Mouse (Mus musculus): ENCODE results near the gene Klhl13. TPM values are rescaled to one million over a fixed set of nuclear protein-coding genes. Genes with fewer than 3 reads are reported as not detected.

Klhl13 gene
- polyA plus RNA-seq (2011; ENCODE audit: insufficient read length, low read depth, missing spikeins): 19.8 and 21.3 TPM in 2 replicates

DNA sequence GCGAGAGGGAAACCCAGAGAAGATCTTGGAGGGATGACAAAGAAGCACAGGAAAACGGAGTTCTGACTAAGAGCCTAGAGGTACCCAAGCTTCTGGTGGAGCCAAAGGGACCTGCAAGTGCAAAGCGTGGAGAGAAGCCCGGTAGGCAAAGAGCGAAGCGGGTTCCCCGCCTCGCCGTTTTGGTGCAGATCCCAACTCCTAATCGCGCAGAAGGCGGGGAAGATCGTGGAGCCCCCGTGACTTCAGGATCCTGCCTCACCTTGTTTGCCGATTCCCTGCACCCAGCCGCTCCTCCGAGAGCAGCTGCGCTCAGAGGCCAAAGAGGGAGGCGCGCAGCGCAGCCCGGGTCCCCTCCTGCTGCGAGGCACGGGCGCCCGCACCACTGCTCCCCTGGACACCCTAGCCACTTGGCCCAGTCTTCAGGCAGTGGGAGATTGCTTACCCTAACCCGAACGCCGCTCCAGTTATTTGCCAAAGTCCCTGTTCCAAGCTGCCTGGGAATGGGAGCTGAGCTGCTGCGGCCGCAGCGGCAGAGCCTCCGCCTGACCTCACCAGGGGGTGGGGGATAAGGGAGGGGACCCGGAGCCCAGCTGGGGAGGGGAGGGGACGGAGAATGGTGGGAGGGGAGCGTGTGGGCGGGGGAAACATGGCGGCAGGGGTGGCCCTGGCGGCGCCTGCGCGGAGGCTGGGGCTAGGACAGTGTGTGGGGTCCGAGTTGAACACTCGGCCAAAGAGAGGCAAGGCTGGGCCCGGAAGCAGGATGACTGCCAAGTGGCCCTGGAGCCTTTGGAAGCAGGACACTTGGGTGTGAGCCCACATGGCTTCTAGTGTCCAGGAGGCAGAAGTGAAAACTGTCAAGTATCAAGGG is at the start of gene Klhl13:
Klhl13 (minus strand) TSS at position 569 of the 868 bp plus-strand sequence.
- H3K4me1 ChIP-seq (ENCODE audit: control insufficient read depth, insufficient read depth, low read length): no peaks in the 10 kb centered on the region
- no peak within 1 kb of the TSS; the same call in 1 of the 2 replicates for H3K27ac ChIP-seq (ENCODE audit: insufficient read depth, low read length)
- TF ChIP-seq CTCF (IDR thresholded peaks at IDR 0.05; ENCODE audit: borderline replicate concordance, insufficient read depth, low read length) (no peak), POLR2A (IDR thresholded peaks at IDR 0.05; ENCODE audit: low read depth, low read length) (peak; percentile 38; the same call in 1 of the 2 replicates)
- peak within 1 kb of the TSS; percentile 94 for H3K4me3 ChIP-seq (ENCODE audit: insufficient read depth, low read length)

DNA sequence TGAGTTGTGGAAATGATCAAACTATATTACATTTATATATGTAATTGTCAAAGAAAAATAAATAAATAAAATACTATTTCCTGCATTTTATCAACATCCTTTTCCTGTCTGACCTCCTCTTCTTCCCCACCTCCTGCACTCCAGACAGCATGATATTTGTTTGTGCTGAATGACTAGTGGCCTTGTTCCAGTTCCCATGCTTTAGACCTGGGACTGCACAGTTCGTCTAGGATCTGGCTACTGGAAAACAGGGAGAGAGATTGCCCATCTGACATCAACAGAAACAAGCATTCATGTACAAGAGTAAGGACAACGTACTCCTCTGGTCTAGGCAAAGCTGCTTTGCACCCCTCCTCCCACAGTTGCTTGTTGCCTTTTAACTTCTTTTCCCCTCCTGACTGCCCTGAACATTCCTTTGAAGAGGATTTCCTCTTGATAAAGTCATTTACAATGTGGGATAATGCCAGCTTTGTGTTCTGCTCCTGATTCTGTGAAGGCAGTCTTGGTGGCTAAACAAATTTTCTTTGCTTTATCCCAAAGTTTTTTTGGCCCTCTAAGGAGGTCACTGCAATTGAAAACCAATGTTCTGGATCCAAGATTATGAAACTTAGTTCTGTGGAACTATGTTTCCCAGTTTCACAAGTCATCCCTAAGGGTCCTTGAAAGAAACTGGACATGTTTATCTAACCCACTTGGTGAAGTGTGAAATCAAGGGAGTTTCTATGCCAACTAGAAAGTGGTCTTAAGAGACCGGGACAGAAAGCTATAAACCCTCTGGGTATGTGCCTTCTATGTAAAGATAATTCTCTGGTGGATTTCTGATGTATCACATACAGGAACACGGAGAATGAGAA is 44.6 kb upstream of the Klhl13 start:
- Histone ChIP-seq H3K4me3 (ENCODE audit: insufficient read depth, low read length) (no peak overlapping the region), H3K27ac (ENCODE audit: insufficient read depth, low read length) (no peak overlapping the region), H3K4me1 (ENCODE audit: control insufficient read depth, insufficient read depth, low read length) (no peaks in the 10 kb centered on the region)
- TF ChIP-seq CTCF (IDR thresholded peaks at IDR 0.05; ENCODE audit: borderline replicate concordance, insufficient read depth, low read length): no peak
- no peak for TF ChIP-seq POLR2A (IDR thresholded peaks at IDR 0.05; ENCODE audit: low read depth, low read length)

DNA sequence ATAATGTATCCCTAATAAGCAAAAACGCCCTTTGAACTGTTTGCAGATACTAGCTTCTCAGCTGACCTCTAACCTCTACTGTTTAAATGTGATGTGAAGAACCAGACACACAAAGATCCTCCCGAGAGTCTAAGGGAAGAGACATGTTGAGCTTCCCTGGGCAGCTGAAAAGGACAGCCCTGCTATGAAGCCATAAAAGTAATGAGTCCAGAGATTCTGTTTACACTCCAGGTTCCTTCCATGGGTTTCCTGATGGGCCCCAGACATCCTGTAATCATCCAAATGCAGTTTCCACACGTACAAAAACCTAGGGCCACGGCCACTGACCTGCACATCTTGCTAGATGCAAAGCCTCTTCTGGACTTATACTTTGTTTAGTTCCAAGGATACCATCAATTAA is 23.8 kb upstream of the Klhl13 start:
- TF ChIP-seq POLR2A (IDR thresholded peaks at IDR 0.05; ENCODE audit: low read depth, low read length) (no peak), CTCF (IDR thresholded peaks at IDR 0.05; ENCODE audit: borderline replicate concordance, insufficient read depth, low read length) (no peak)
- Histone ChIP-seq H3K27ac (ENCODE audit: insufficient read depth, low read length) (no peak overlapping the region), H3K4me1 (ENCODE audit: control insufficient read depth, insufficient read depth, low read length) (no peaks in the 10 kb centered on the region), H3K4me3 (ENCODE audit: insufficient read depth, low read length) (no peak overlapping the region)

DNA sequence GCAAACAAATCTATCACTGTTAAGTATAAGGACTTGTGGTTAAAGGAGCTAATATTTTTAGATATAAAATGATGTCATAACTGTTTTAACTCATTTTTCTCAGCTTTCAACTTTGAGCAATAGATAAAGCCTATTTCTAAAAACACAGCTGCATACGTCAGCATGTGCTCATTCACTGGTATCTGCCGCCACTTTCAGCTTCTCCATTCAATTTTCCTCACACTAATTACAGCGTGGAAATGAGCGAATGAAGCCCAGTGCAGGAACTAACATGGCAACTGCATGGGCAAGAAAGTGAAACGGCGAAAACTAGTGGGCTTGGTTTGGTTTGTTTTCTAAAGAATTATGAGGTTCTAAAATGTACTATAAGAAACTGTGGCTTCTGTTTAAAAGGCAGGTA is 1.4 kb downstream of the Klhl13 start:
- no peak overlapping the region for H3K27ac ChIP-seq (ENCODE audit: insufficient read depth, low read length)
- TF ChIP-seq CTCF (IDR thresholded peaks at IDR 0.05; ENCODE audit: borderline replicate concordance, insufficient read depth, low read length) (no peak), POLR2A (IDR thresholded peaks at IDR 0.05; ENCODE audit: low read depth, low read length) (no peak)
- no peaks in the 10 kb centered on the region for H3K4me1 ChIP-seq (ENCODE audit: control insufficient read depth, insufficient read depth, low read length)
- peak overlapping the region; percentile 21; the same call in 1 of the 2 replicates for H3K4me3 ChIP-seq (ENCODE audit: insufficient read depth, low read length)

DNA sequence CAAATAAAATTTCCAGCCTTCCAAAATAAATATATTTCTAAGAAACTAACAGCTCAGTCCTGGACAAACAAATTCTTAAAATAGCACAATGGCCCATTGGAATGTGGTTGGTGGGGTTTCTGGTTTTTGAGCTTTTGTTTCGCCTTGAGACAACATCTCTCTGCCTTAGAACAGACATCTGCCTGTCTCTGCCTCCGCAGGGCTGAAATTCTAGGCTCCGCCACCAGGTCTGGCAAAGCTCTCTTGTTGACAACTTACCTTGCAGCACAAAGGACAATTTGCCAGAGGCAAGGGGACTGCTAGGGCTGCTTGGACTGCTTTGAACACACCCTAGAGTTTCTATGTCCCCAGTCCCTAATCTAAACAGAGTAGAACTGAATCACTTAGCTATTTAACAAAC is 4.4 kb downstream of the Klhl13 start:
- no peak overlapping the region for H3K27ac ChIP-seq (ENCODE audit: insufficient read depth, low read length)
- no peak for TF ChIP-seq CTCF (IDR thresholded peaks at IDR 0.05; ENCODE audit: borderline replicate concordance, insufficient read depth, low read length)
- no peak for TF ChIP-seq POLR2A (IDR thresholded peaks at IDR 0.05; ENCODE audit: low read depth, low read length)
- no peak overlapping the region for H3K4me3 ChIP-seq (ENCODE audit: insufficient read depth, low read length)
- H3K4me1 ChIP-seq (ENCODE audit: control insufficient read depth, insufficient read depth, low read length): no peaks in the 10 kb centered on the region

DNA sequence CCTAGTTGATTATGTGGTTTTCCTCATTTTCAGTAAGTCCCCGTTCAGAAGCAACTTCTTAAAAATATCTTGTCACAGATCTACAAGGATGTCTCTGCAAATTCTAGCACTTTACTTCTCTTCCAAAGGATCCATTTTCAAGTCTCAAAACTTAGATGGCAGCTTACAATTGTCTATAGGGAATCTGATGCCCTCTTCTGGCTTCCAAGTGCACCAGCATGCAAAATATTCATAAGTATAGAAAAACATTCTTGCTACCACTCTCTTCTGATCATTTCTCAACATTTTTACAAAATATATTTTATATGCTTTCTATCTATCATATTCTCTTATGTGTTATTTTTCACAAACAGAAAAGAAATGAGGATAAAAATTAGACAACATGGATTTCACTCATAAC is 14.8 kb downstream of the Klhl13 start:
- TF ChIP-seq POLR2A (IDR thresholded peaks at IDR 0.05; ENCODE audit: low read depth, low read length) (no peak), CTCF (IDR thresholded peaks at IDR 0.05; ENCODE audit: borderline replicate concordance, insufficient read depth, low read length) (no peak)
- Histone ChIP-seq H3K4me3 (ENCODE audit: insufficient read depth, low read length) (no peak overlapping the region), H3K4me1 (ENCODE audit: control insufficient read depth, insufficient read depth, low read length) (no peaks in the 10 kb centered on the region), H3K27ac (ENCODE audit: insufficient read depth, low read length) (no peak overlapping the region)

DNA sequence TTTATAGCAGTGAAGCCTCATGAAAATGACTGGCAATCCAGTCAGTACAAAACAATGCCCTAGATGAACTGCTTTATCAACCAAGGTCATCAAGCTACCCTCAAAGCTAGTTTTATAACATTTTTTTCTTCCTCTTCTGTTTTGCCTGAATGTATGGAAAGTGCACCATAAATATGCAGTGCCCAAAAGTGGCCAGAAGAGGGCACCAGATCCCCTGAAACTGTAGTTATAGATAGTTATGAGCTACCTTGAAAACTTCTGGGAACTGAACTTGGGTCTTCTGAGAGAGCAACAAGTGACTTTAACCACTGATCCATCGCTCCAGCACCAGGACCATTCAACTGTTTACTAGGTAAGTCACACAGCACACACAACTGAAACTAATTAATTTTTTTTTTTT is 36.8 kb downstream of the Klhl13 start:
- H3K4me1 ChIP-seq (ENCODE audit: control insufficient read depth, insufficient read depth, low read length): no peaks in the 10 kb centered on the region
- H3K4me3 ChIP-seq (ENCODE audit: insufficient read depth, low read length): no peak overlapping the region
- TF ChIP-seq POLR2A (IDR thresholded peaks at IDR 0.05; ENCODE audit: low read depth, low read length) (no peak), CTCF (IDR thresholded peaks at IDR 0.05; ENCODE audit: borderline replicate concordance, insufficient read depth, low read length) (no peak)
- no peak overlapping the region for H3K27ac ChIP-seq (ENCODE audit: insufficient read depth, low read length)

DNA sequence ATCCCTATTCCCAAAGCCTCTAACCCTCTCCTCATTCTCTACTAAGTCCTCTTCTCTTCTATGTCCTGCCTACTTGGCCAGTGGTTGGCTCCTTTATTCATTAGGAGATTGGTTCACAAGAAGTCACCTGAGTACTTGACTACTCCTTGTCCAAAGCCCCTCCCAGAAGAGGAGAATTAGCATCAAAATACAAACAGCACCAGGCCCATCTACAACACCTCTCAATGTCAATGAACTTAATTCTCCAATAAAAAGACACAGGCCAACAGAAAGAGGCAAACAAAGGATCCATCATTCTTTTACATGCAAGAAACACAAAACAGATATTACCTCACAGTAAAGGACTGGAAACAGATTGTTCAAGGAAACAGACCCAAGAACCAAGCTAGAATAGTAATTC is 46.0 kb downstream of the Klhl13 start:
- H3K4me1 ChIP-seq (ENCODE audit: control insufficient read depth, insufficient read depth, low read length): no peaks in the 10 kb centered on the region
- no peak overlapping the region for H3K27ac ChIP-seq (ENCODE audit: insufficient read depth, low read length)
- no peak overlapping the region for H3K4me3 ChIP-seq (ENCODE audit: insufficient read depth, low read length)
- no peak for TF ChIP-seq POLR2A (IDR thresholded peaks at IDR 0.05; ENCODE audit: low read depth, low read length)
- TF ChIP-seq CTCF (IDR thresholded peaks at IDR 0.05; ENCODE audit: borderline replicate concordance, insufficient read depth, low read length): no peak

DNA sequence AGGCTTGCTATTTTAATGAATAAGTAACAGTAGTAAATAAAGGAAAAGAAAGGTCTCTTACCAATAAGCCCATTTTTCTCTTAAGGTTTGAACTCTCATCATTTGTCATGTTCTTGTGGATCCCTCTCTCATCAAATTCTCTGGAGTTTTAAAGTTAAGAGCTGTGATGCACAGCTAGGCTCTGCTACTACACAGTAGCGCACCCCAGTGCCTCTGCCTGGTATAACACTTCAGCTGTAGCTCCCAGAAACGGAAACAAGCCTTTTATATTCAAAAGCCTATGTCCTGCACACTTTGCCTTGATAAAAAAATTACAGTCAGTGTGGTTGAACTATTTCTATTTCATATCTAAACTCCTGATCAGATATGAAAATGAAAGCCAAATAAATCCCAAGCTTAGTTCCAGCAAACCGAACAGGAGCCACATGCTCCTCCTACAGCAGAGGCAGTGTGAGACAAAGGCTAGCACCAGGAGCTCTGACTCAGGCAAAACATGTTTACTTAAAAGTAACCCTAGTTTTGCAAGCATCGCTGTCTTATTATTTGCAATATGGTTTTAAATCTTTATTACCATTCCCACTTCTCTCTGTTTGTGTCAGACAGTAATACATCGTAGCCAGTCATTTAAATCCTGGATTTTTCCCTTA is 68.8 kb downstream of the Klhl13 start:
- Histone ChIP-seq H3K27ac (ENCODE audit: insufficient read depth, low read length) (no peak overlapping the region), H3K4me1 (ENCODE audit: control insufficient read depth, insufficient read depth, low read length) (no peaks in the 10 kb centered on the region; the same call in 1 of the 2 replicates), H3K4me3 (ENCODE audit: insufficient read depth, low read length) (no peak overlapping the region)
- TF ChIP-seq CTCF (IDR thresholded peaks at IDR 0.05; ENCODE audit: borderline replicate concordance, insufficient read depth, low read length): peak; percentile 35; the same call in 1 of the 2 replicates
- TF ChIP-seq POLR2A (IDR thresholded peaks at IDR 0.05; ENCODE audit: low read depth, low read length): no peak
